Mouse (Mus musculus) midbrain, embryonic 16.5 days (tissue): ENCODE results near the gene Pdzrn3. TPM values are rescaled to one million over a fixed set of nuclear protein-coding genes. Genes with fewer than 3 reads are reported as not detected.

Source experiments
- ATAC-seq: fragments of 200-750 bp; cut with Nextera tagmentation; 2 replicates; pipeline ENCODE4 v1.8.0; 2017; ENCODE audit warnings: moderate TSS enrichment
- H3K27ac ChIP-seq: fragments of 300-500 bp; sonication (generic); 2 replicates; pipeline ENCODE4 v1.5.1; 2014; ENCODE audit warnings: mild to moderate bottlenecking, low read length, mixed read lengths
- H3K27me3 ChIP-seq: fragments of 300-500 bp; sonication (generic); 2 replicates; pipeline ENCODE4 v1.6.1; 2014; ENCODE audit warnings: low read depth, low read length, mixed read lengths; ENCODE audit not compliant: control insufficient read depth, insufficient read depth
- H3K36me3 ChIP-seq: fragments of 300-500 bp; sonication (generic); 2 replicates; pipeline ENCODE4 v1.6.1; 2014; ENCODE audit warnings: mild to moderate bottlenecking, low read length, moderate library complexity, mixed read lengths; ENCODE audit not compliant: control insufficient read depth, insufficient read depth
- H3K4me1 ChIP-seq: fragments of 300-500 bp; sonication (generic); 2 replicates; pipeline ENCODE4 v1.6.1; 2014; ENCODE audit warnings: mild to moderate bottlenecking, low read length, mixed read lengths; ENCODE audit not compliant: control insufficient read depth, insufficient read depth
- H3K4me2 ChIP-seq: fragments of 300-500 bp; sonication (generic); 2 replicates; pipeline ENCODE4 v1.6.1; 2014; ENCODE audit warnings: mild to moderate bottlenecking, low read length, mixed read lengths
- H3K4me3 ChIP-seq: fragments of 300-500 bp; sonication (generic); 2 replicates; pipeline ENCODE4 v1.5.1; 2014; ENCODE audit warnings: low read depth, mild to moderate bottlenecking, low read length, moderate library complexity, mixed read lengths
- H3K9ac ChIP-seq: fragments of 300-500 bp; sonication (generic); 2 replicates; pipeline ENCODE4 v1.6.1; 2014; ENCODE audit warnings: low read depth, low read length, mixed read lengths
- H3K9me3 ChIP-seq: fragments of 300-500 bp; sonication (generic); replicated peaks from 2 replicates; pipeline ENCODE4 v1.6.1; 2014; ENCODE audit warnings: mild to moderate bottlenecking, low read length, mixed read lengths; ENCODE audit not compliant: control insufficient read depth, poor library complexity, severe bottlenecking
- WGBS: fragments of 180-500 bp; shearing (Covaris S2); extraction: QIAGEN DNeasy Blood & Tissue Kit; methylation state at CpG from one replicate; pipeline ENCODE4 v1.1.7; 2014; 5-methylcytosine and 5-hydroxymethylcytosine counted together
- polyA plus RNA-seq: library from polyadenylated mRNA; unstranded; fragments of >200 nt; fragmentation: Nextera tagmentation; extraction: Ambion mirVana; gene quantifications from 2 replicates; pipeline ENCODE4 v1.2.1, GENCODE M21; 2015

The Pdzrn3 gene
- polyA plus RNA-seq, 1 experiment from 2014 or later = 20.3 TPM

GRCm38 (mm10) chr6:101170699-101171098, 207.0 kb downstream of the Pdzrn3 start:
- Histone ChIP-seq H3K9me3 (no peaks in the 10 kb centered on the region), H3K27me3 (no peaks in the 10 kb centered on the region), H3K27ac (no peak overlapping the region), H3K4me1 (peaks cover 8% of the 10 kb centered on the region; the same call in 1 of the 2 replicates), H3K9ac (no peak overlapping the region), H3K4me3 (no peak overlapping the region), H3K36me3 (peaks cover 3% of the 10 kb centered on the region; the same call in 1 of the 2 replicates), H3K4me2 (no peak overlapping the region)
- peak; percentile 37; the same call in 1 of the 2 replicates for ATAC-seq
- WGBS = 40% methylated on average over 7 of the region's 7 CpGs

GRCm38 (mm10) chr6:101153511-101153921, 224.2 kb downstream of the Pdzrn3 start:
- no peaks in the 10 kb centered on the region for H3K27me3 ChIP-seq
- peaks cover 18% of the 10 kb centered on the region for H3K36me3 ChIP-seq
- no peaks in the 10 kb centered on the region for H3K4me1 ChIP-seq
- no peak overlapping the region for H3K9ac ChIP-seq
- H3K4me2 ChIP-seq = no peak overlapping the region
- WGBS = 29% methylated on average over 1 of the region's 1 CpGs
- peak; percentile 73 for ATAC-seq
- no peak overlapping the region for H3K27ac ChIP-seq
- H3K9me3 ChIP-seq = peaks cover 8% of the 10 kb centered on the region; the same call in 1 of the 2 replicates
- no peak overlapping the region for H3K4me3 ChIP-seq

- Histone ChIP-seq H3K4me1 (no peaks in the 10 kb centered on the region), H3K4me3 (no peak overlapping the region), H3K27me3 (no peaks in the 10 kb centered on the region), H3K4me2 (no peak overlapping the region), H3K36me3 (no peaks in the 10 kb centered on the region), H3K9ac (no peak overlapping the region), H3K27ac (no peak overlapping the region), H3K9me3 (no peaks in the 10 kb centered on the region)
- ATAC-seq = no peak
- 93% methylated on average over 3 of the region's 3 CpGs for WGBS
Measured at GRCm38 (mm10) chr6:101135368-101135767, 242.3 kb downstream of the Pdzrn3 start.

GRCm38 (mm10) chr6:101125396-101125795, 252.3 kb downstream of the Pdzrn3 start:
- no peaks in the 10 kb centered on the region for H3K4me1 ChIP-seq
- H3K9me3 ChIP-seq = no peaks in the 10 kb centered on the region
- no peak overlapping the region for H3K9ac ChIP-seq
- no peak overlapping the region for H3K4me3 ChIP-seq
- H3K27ac ChIP-seq = no peak overlapping the region
- H3K4me2 ChIP-seq = no peak overlapping the region
- H3K36me3 ChIP-seq = no peaks in the 10 kb centered on the region
- WGBS = 80% methylated on average over 5 of the region's 5 CpGs
- no peaks in the 10 kb centered on the region for H3K27me3 ChIP-seq
- no peak for ATAC-seq

GRCm38 (mm10) chr6:101108951-101109350, 268.7 kb downstream of the Pdzrn3 start:
- no peak overlapping the region for H3K9ac ChIP-seq
- H3K4me3 ChIP-seq = no peak overlapping the region
- H3K27me3 ChIP-seq = no peaks in the 10 kb centered on the region
- ATAC-seq = no peak
- no peak overlapping the region for H3K4me2 ChIP-seq
- no peaks in the 10 kb centered on the region for H3K4me1 ChIP-seq
- WGBS = 79% methylated on average over 1 of the region's 1 CpGs
- no peaks in the 10 kb centered on the region for H3K9me3 ChIP-seq
- no peak overlapping the region for H3K27ac ChIP-seq
- H3K36me3 ChIP-seq = no peaks in the 10 kb centered on the region

- Histone ChIP-seq H3K27me3 (no peaks in the 10 kb centered on the region), H3K4me1 (no peaks in the 10 kb centered on the region), H3K9me3 (no peaks in the 10 kb centered on the region), H3K9ac (no peak overlapping the region), H3K4me3 (no peak overlapping the region), H3K36me3 (no peaks in the 10 kb centered on the region), H3K27ac (no peak overlapping the region), H3K4me2 (no peak overlapping the region)
- no peak for ATAC-seq
- 88% methylated on average over 6 of the region's 6 CpGs for WGBS
Measured at GRCm38 (mm10) chr6:101103506-101103905, 274.2 kb downstream of the Pdzrn3 start.

- H3K4me3 ChIP-seq = no peak overlapping the region
- H3K27ac ChIP-seq = no peak overlapping the region
- no peaks in the 10 kb centered on the region for H3K27me3 ChIP-seq
- no peaks in the 10 kb centered on the region for H3K4me1 ChIP-seq
- ATAC-seq = no peak
- H3K36me3 ChIP-seq = no peaks in the 10 kb centered on the region
- WGBS = 78% methylated on average over 14 of the region's 14 CpGs
- no peak overlapping the region for H3K4me2 ChIP-seq
- no peaks in the 10 kb centered on the region for H3K9me3 ChIP-seq
- H3K9ac ChIP-seq = no peak overlapping the region
Measured at GRCm38 (mm10) chr6:101101709-101102654, 275.7 kb downstream of the Pdzrn3 start.
